Mouse (Mus musculus) thymus, postnatal 0 days (tissue): Measurements from ENCODE around the gene Timm29. TPM values are rescaled to one million over a fixed set of nuclear protein-coding genes. Genes with fewer than 3 reads are reported as not detected.
"Not testable (repeated sequence)": the region's sequence is repeated elsewhere in the genome, so short reads cannot be mapped to it uniquely, and the experiment has no call there.

Source experiments
- DNase-seq: peaks from one replicate; pipeline ENCODE4 v3.0.0-alpha.2; 2015; ENCODE audit warnings: low spot score
- polyA plus RNA-seq: library from polyadenylated mRNA; unstranded; fragments of >200 nt; fragmentation: Nextera tagmentation; extraction: Ambion mirVana; gene quantifications from 2 replicates; pipeline ENCODE4 v1.2.1, GENCODE M21; 2015

Timm29 gene
- polyA plus RNA-seq, 1 experiment from 2014 or later, result 30.9 TPM

DNA sequence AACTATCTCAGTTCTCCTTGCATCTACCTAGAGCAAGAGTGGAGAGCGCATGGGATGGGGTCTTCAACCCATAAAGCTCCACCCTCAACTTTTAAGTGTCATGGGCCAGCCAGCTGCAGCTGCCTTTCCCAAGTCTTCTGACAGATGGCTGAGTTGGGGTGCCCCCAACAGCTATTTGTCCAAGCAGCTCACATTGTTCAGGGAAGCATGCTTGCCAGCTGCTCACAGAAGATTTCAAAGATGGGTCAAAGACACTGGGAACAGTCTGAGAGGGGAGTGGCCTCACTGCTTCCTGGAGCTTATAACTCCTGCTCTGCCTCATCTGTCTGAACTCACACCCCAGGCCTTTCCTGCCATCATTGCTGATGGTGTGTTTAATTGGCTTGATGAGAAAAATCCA is 16.2 kb upstream of the Timm29 start:
- DNase-seq, result no peak

GRCm38 (mm10) chr9:21578226-21578625 is 14.3 kb upstream of the Timm29 start:
- no peak for DNase-seq

DNA sequence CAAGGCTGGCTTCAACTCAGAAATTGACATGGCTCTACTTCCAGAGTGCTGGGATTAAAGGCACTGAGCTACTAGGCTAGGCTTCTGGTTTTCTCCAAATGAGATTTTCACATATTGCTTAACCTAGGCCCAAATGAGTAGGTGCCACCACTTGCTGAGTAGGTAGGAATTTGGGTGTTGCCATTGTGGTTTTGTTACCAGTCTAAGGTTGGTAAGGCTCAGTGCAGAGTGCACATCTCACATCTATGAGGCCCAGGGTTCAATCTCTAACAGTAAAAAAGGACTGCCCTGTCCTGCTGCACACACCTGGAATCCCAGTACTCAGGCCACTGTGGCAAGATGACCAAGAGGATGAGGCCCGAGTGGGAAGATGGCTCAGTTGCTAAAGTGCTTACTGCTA is 7.1 kb upstream of the Timm29 start:
- DNase-seq, result no peak

GRCm38 (mm10) chr9:21587678-21588349 is 4.7 kb upstream of the Timm29 start:
- DNase-seq, result no peak

- DNase-seq, result no peak
These were observed 4.2 kb upstream of the Timm29 start for GRCm38 (mm10) chr9:21588350-21588749.

GRCm38 (mm10) chr9:21589538-21589937 is 3.0 kb upstream of the Timm29 start:
- DNase-seq, result no peak

GRCm38 (mm10) chr9:21591127-21591830 is 1.2 kb upstream of the Timm29 start:
- no peak for DNase-seq

DNA sequence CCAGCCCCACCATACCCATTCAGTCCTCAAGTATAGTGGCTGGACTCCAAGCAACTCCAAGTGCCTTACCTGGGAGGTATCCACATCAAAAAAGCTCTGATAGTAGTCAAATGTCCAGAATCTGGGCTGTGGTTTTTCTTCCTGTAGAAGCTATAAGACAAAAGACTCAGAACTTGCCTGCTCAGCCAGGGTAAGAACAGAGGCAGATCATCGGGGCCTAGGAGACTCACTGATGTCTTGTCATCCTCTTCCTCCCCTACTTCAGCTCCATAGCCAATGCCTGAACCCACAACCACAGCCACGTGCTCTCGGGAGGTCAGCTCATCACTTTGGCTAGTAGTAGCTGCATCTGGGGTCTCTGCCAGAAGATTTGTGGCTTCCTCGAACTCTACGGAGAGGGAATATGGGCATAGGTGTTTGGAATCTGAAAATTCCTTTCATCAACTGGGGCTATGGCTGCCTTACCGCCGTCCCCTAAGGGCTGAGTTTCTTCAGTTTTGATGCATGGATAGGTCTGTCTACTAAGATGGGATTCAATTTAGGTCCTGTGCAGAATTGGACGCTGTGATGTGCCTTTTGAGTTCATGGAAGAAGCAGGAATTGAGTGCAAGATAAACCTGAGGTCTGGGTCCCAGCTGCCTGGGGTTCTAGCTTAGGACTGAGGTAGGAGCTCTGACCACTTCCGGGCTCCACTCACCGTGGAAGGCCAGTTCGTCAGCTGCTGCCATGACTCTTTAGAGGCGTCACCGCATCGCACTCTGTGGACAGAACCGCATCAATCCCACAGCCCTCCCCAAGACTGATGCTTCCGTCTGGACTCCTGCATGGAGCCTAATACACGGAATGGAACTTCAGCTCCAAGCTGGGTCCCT is 455 bp upstream of the Timm29 start:
- DNase-seq, result no peak

DNA sequence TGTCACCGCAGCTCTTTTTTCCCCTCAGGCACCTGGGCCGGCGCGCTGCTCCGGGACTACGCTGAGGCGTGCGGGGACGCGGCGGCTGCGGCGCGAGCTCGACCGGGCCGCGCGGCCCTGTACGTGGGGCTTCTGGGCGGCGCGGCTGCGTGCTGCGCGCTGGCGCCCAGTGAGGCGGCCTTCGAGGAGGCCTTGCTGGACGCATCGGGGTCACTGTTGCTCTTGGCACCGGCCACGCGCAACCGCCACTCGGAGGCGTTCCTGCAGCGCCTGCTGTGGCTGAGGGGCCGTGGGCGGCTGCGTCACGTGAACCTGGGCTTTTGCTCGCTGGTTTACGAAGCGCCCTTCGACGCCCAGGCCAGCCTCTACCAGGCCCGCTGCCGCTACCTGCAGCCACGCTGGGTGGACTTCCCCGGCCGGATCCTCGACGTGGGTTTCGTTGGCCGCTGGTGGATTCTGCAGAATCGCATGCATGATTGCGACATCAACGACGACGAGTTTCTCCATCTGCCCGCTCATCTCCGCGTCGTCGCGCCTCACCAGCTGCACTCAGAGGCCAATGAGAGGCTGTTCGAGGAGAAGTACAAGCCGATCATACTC is 700 bp downstream of the Timm29 start:
- no peak for DNase-seq

GRCm38 (mm10) chr9:21594350-21594749 is 1.8 kb downstream of the Timm29 start:
- DNase-seq, result not testable (repeated sequence)

- no peak for DNase-seq
These were observed 2.3 kb downstream of the Timm29 start for GRCm38 (mm10) chr9:21594838-21595237.

- peak; percentile 58 for DNase-seq
These were observed 5.7 kb downstream of the Timm29 start for GRCm38 (mm10) chr9:21598198-21598597.

GRCm38 (mm10) chr9:21600186-21600585 is 7.7 kb downstream of the Timm29 start:
- no peak for DNase-seq

- no peak for DNase-seq
These were observed 8.6 kb downstream of the Timm29 start for GRCm38 (mm10) chr9:21601073-21601472.

DNA sequence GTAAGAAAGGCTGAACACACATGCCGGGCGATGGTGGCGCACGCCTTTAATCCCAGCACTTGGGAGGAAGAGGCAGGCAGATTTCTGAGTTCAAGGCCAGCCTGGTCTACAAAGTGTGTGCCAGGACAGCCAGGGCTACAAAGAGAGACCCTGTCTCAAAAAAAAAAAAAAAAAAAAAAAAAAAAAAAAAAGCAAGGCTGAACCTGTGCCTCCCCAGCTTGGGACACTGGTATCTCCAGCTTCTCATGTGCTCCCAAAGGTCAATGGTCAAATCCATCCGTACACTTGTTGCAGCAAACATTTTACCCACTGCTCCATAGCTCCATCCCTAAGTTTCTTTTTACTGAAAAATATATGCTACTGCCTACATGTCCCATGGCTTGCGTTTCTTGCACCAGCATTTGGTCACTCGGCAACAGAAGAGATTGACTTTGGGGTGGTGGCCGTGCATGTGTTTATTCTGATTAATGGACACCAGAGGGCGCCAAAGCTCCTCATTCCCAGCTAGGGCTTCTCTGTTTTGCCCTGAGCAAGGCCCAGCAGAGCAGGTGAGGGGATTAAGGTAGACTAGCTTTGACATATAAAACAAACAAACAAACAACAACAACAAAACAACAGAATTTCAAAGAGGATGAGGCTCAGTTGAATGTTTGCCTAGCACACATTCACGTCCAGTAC is 9.3 kb downstream of the Timm29 start:
- DNase-seq, result peak; percentile 81

- DNase-seq, result no peak
These were observed 11.6 kb downstream of the Timm29 start for GRCm38 (mm10) chr9:21604119-21604518.

DNA sequence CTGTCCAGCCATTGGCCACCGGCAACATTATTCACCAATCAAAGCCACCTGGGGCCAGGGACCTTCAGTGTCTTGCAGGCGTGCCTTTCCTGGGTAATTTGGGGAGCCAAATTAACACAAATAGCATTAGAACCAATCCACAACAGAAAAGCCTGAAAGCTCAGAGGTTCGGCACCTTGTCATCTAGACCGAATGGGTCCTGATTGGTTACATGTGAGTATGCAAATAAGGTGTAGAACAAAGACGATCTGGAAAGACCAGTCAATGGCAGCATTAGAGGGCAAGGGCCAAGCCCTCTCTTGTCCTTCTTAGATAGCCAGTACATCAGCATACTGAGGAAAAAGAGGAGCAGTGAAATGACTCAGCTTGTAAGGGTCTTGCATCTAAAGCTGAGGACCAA is 13.3 kb downstream of the Timm29 start:
- DNase-seq, result no peak

GRCm38 (mm10) chr9:21606648-21607047 is 14.1 kb downstream of the Timm29 start:
- DNase-seq, result no peak

DNA sequence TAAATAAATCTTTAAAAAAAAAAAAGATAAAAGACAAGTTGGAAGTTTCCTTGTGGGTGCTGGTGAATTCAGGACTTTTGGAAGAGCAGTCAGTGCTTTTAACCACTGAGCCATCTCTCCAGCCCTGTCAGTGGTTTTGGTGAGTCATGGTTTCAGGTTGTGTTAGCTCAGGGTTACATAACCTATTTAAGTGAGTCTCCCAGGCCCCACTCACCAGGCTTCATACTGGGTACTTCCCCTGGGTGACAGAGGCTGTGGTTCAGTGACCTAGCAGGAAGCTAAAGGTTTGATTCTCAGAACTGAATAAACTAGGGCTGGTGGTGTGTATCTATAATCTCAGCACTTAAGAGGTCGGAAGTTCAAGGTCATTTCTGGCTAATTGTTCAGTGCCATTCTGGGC is 17.3 kb downstream of the Timm29 start:
- DNase-seq, result peak; percentile 41

DNA sequence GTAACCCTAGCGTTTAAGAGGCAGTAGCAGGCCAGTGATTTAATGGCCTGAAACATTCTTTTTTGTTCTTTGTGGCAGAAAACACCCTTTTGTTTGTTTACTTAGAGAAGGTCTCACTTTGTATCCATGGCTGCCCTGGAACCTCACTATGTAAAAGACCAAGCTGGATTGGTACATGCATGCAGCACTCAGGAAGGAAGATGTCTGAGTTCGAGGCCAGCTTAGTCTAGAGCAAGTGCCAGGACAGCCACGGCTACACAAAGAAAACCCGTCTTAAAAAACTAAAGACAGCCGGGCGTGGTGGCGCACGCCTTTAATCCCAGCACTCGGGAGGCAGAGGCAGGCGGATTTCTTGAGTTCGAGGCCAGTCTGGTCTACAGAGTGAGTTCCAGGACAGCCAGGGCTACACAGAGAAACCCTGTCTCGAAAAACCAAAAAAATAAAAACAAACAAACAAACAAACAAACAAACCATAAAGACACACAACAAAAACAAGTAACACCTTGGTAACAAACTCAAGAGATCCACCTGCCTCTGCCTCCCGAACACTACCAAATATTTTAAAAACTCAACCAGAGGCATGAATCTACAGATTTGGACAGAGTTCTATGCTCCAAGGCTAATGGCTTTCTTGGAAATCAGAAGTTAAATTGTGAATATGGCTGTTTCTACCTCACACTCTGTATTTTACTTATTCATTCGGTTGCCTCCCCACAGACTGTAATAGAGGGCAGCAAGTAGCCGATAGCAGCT is 22.5 kb downstream of the Timm29 start:
- DNase-seq, result no peak
